Mouse (Mus musculus): ENCODE measurements at regions not wholly inside any gene's neighbourhood (a gene's known extent, or its start where the extent isn't known, plus 50 kb on each side); places are given as distances from the start of the nearest gene placed in this dataset.

GRCm38 (mm10) chr4:45746451-45746850, 52.4 kb upstream of the Aldh1b1 start:
- no peak for DNase-seq (ENCODE audit: low spot score in 2 of 2)

DNA sequence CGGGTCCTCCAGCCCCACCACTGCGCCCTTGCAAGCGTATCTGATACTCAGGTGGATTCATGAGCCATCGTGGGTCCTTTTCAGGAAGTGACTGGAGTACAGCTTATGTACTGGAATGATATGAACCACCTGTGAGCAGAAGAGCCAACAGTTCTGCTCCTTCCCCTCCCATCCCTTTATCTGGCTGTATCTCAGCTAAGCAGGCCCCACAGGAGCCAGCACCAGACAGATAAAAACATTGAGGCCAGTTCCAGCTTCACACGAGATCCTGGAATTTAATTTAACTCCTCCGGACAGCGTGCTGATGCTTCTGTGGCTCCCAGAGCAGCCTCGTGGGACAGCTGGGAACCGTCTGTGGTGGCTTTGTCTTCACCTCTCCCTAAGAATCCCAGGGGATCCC, 53.1 kb upstream of the Aldh1b1 start:
- DNase-seq (ENCODE audit: low spot score in 2 of 2): no peak

DNA sequence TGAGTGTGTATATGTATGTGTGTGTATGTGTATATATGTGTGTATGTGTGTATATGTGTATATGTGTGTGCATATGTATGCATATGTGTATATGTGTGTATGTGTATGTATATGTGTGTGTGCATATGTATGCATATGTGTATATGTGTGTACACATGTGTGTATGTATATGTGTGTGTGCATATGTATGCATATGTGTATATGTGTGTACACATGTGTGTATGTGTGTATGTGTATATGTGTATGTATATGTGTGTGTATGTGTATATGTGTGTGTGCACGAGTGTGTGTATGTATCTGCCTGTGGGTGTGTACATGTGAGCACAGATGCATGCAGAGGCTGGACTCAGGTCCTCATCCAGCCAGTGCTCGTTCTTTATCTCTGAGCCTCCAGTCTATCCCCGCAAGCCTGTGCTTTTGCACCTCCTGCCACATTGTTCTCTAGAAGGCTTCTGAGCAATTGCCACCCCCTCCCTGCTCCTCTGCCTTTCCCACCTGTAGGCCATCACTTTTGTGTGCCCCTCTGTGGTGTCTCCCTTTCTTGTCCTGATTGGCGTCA, 53.9 kb upstream of the Aldh1b1 start:
- DNase-seq (ENCODE audit: low spot score in 2 of 2): no peak

DNA sequence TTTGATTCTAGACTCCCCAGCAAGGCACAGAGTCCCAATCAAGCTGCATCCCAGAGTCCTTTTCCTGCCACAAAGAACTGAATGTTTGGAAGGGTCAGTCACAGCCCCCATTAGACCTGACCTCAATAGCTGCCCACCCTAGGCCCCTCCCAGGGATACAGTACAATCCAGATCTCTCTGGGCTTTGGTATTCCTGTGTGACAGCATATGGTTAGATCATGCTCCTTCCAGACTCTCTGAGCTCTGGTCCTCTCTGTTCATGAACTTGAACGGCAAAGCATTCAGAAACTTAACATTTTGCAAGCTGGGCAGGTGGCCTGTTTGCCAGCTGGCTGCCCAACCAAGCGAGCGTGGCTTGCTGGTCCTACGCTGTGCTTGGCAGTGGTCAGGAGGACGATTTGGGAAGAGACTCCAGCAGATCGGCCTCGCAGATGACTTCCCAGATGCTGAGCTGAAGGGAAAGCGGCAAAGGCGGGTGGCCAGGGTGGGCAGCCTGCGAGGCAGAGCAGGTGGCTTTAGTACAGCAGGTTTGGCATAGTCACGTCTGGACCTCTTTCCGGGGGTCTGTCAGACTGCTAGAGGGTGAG, 58.0 kb upstream of the Aldh1b1 start:
- no peak for DNase-seq (ENCODE audit: low spot score in 2 of 2)

GRCm38 (mm10) chr4:45740319-45740718, 58.5 kb upstream of the Aldh1b1 start:
- DNase-seq (ENCODE audit: low spot score in 2 of 2): no peak

GRCm38 (mm10) chr4:45739696-45740095, 59.1 kb upstream of the Aldh1b1 start:
- DNase-seq (ENCODE audit: low spot score in 2 of 2): no peak

GRCm38 (mm10) chr4:45739168-45739567, 59.7 kb upstream of the Aldh1b1 start:
- peak in 1 of 2 experiments; percentile 27 for DNase-seq (ENCODE audit: low spot score in 2 of 2)

GRCm38 (mm10) chr4:45738746-45739145, 60.1 kb upstream of the Aldh1b1 start:
- no peak for DNase-seq (ENCODE audit: low spot score in 2 of 2)

GRCm38 (mm10) chr4:45736215-45736815, 62.5 kb upstream of the Aldh1b1 start:
- DNase-seq (ENCODE audit: low spot score in 2 of 2): no peak

DNA sequence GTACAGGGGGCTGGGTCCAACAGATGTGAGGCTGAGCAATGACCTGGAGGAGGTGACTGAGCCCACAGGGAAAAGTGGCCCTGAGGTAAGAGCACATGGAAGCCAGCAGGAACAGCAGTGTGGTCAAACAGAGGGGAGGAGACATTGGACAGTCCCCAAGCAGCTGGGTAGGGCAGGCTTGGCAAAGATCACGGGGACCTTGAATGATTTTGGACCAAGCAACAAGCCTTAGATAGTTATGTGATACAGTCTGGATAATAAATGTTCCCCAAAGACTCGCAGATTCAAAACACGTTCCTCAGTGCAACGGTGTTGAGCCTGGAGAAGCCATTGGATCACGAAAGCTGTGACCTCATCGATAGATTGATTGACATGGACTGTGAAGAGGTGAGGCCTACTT, 64.8 kb upstream of the Aldh1b1 start:
- DNase-seq (ENCODE audit: low spot score in 2 of 2): no peak

- peak in 1 of 2 experiments; percentile 13 for DNase-seq (ENCODE audit: low spot score in 2 of 2)
These were observed 67.7 kb upstream of the Aldh1b1 start for GRCm38 (mm10) chr4:45730862-45731831.

- DNase-seq (ENCODE audit: low spot score in 2 of 2): no peak
These were observed 69.0 kb upstream of the Aldh1b1 start for GRCm38 (mm10) chr4:45729801-45730200.

DNA sequence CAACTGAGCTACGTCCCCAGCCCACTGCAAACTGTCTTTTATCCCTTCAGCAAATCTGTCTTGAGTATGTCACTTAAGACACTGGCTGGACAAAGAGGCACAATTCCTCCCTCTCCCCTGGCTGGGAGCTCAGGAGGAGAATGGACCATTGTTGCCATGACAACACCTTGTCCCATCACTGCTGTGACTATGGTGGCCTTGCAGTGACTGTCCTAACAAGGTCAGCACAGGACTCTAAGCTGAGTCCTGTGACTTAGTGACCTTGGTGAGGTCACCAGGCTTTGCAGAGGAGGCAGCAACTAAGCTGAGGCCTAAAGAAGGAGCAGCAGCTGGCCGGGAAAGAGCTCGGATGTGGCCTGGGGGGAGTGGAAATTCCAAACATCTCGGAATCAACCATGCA, 70.0 kb upstream of the Aldh1b1 start:
- DNase-seq (ENCODE audit: low spot score in 2 of 2): no peak

GRCm38 (mm10) chr4:45727915-45728314, 70.9 kb upstream of the Aldh1b1 start:
- DNase-seq (ENCODE audit: low spot score in 2 of 2): no peak

DNA sequence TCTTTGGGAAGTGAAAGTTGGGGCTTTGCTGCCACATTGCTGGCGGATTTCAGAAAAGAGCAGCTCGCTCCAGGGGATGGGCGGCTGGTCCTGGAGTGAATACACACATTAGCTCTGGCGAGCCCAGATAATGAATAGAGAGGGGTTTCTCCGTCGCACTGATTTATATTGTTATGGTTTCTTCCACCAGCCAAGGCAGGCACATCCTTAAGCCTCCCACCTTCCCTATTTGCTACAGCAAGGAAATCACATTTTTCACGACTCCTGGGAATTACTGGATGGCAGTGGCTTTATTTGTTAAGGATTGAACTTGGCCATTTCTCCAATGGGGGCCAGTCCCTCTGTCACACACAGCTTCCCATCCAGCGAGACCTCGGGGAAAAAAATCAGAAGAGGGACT, 71.3 kb upstream of the Aldh1b1 start:
- DNase-seq (ENCODE audit: low spot score in 2 of 2): no peak

GRCm38 (mm10) chr4:45726783-45727182, 72.0 kb upstream of the Aldh1b1 start:
- DNase-seq (ENCODE audit: low spot score in 2 of 2): no peak

DNA sequence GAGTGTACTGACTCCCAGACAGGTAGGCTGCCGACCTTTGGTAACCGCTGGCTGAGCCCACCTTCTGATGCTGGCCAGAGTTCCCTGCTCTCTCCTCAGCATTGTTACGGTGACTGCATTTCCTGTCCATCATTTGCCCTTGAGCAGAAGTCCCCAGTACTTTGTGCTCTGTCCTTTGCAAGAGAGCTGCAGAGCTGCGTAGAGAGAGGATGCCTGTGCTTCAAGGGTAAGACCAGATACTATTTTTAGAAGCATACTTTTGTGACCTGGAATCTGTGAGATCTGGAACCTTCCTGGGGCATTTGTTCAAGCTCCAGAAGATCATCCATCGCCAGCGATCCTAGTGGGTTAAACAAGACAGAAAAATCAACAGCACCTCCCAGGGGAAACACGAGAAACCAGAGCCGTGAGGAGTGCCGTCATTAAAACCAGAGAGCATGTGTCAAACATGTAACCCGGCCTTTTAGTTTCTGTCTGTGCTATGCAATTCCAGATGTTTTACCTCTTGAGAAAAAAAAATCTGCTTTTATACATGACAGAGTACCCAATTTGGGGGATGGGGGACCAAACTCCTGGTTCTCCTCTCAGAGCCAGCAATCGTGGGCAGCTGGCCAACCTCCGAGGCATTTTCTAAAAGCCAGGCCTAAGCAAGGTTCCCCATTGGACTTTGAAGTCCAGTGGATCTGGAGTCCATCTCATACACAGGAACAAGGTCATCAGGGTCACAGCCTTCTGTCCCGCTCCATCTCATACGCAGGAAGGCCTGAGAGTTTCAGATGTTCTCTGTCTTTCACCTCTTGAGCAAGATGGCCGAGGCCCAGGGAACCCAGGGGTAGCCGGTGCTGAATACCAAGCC, 73.5 kb upstream of the Aldh1b1 start:
- no peak for DNase-seq (ENCODE audit: low spot score in 2 of 2)

- no peak for DNase-seq (ENCODE audit: low spot score in 2 of 2)
These were observed 78.5 kb upstream of the Aldh1b1 start for GRCm38 (mm10) chr4:45720352-45720751.

- no peak for DNase-seq (ENCODE audit: low spot score in 2 of 2)
These were observed 79.3 kb upstream of the Aldh1b1 start for GRCm38 (mm10) chr4:45719564-45719963.

- DNase-seq (ENCODE audit: low spot score in 2 of 2): no peak
These were observed 82.9 kb upstream of the Aldh1b1 start for GRCm38 (mm10) chr4:45715878-45716277.

- peak in 1 of 2 experiments; percentile 20 for DNase-seq (ENCODE audit: low spot score in 2 of 2)
These were observed 84.8 kb upstream of the Aldh1b1 start for GRCm38 (mm10) chr4:45713837-45714508.
